Mouse (Mus musculus): ENCODE data around the gene Gm26661. TPM values are rescaled to one million over a fixed set of nuclear protein-coding genes. Genes with fewer than 3 reads are reported as not detected.

The Gm26661 gene
- not detected in 2 replicates for polyA plus RNA-seq (2012; rRNA removed; ENCODE audit: low replicate concordance)

DNA sequence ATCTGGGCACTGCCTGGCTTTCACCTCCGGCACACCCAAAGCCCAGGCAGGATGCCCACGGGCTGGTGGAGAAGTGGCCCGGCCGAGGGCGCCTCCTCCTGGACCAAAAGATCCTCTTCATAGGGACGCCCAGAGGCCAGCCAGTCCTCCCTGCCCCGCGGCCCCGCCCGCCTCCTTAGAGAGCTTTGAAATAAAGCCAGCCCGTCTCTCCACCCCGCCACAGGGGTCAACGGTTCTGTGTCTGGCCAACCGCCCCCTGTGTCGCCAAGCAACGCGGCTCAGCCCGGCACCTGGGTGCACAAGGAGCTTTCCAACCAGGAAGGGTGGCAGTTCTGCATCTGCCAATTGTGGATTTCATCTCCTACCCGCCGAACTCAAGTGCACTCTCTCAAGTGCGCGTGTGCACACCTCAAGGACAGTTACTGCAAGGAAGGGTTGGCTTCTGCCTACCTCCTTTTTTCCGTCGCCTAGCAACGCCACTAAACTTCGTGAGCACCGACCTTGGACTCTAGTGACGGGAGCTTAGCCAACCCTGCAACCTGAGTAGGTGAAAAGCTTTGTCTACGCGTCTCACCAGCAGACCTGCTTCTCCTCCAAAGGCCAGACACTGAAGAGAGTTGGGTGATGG is at the start of gene Gm26661:
TSS of gene Gm26661 (plus strand) at position 56 of the 628 bp plus-strand sequence.

DNA sequence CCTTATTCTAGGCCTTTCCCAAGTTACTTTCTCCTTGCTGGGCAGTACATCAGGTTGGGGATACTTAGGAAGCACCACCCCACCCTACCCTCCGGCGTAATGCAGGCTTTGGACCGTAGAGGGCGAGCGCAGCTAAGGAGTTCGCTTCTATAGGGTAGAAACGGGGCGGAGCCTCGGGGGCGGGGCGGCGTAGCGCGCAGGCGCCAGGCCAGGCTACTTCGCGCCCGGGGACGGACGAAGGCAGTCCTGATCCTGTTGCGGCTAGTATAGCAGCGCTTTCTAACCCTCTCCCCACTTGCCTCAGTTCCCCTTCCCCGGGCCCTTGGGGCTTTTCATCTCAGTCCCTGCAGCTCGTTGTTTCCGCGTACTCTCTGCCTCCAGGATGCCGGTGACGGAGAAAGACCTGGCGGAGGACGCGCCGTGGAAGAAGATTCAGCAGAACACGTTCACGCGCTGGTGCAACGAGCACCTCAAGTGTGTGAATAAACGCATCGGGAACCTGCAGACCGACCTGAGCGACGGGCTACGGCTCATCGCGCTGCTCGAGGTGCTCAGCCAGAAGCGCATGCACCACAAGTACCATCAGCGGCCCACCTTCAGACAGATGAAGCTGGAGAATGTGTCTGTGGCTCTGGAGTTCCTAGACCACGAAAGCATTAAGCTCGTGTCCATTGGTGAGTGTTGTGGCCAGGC is 26.5 kb downstream of the Gm26661 start, which contains the start of gene Flnb:
TSS of gene Flnb (plus strand) at position 188 of the 693 bp plus-strand sequence.

Other genes starting within 250 kb of the Gm26661 start
- 0.11 and 0.22 TPM in 2 replicates for gene Gm3558, start 223.0 kb upstream of the Gm26661 start, polyA plus RNA-seq (2012; rRNA removed; ENCODE audit: low replicate concordance)
- not detected in 2 replicates for gene Gm10338, start 196.0 kb upstream of the Gm26661 start, polyA plus RNA-seq (2012; rRNA removed; ENCODE audit: low replicate concordance)
- gene Gm10128, start 147.6 kb upstream of the Gm26661 start, polyA plus RNA-seq (2012; rRNA removed; ENCODE audit: low replicate concordance), result not detected in 2 replicates
- gene Flnb, start 26.4 kb downstream of the Gm26661 start, polyA plus RNA-seq (2012; rRNA removed; ENCODE audit: low replicate concordance), result 21.2 and 25.4 TPM in 2 replicates
- not detected in 2 replicates for gene Gm45521, start 165.7 kb downstream of the Gm26661 start, polyA plus RNA-seq (2012; rRNA removed; ENCODE audit: low replicate concordance)
- gene Dnase1l3, start 203.0 kb downstream of the Gm26661 start, polyA plus RNA-seq (2012; rRNA removed; ENCODE audit: low replicate concordance), result 15.5 and 16.9 TPM in 2 replicates
- 19.9 and 39.3 TPM in 2 replicates for gene Abhd6, start 211.3 kb downstream of the Gm26661 start, polyA plus RNA-seq (2012; rRNA removed; ENCODE audit: low replicate concordance)